Mouse (Mus musculus) gastrocnemius, adult 2 months (tissue): ENCODE data around the gene Nedd9. TPM values are rescaled to one million over a fixed set of nuclear protein-coding genes. Genes with fewer than 3 reads are reported as not detected.
A peak's percentile ranks its signal among the peaks of the same experiment; 100 is the strongest.

Source experiments
- DNase-seq: peaks from one replicate; pipeline ENCODE4 v3.0.0; 2022
- H3K27ac ChIP-seq: fragments of 200-600 bp; 2 replicates; pipeline ENCODE4 v1.8.1; 2022; ENCODE audit warnings: mild to moderate bottlenecking
- H3K4me3 ChIP-seq: fragments of 200-600 bp; 2 replicates; pipeline ENCODE4 v1.8.1; 2022; ENCODE audit warnings: mild to moderate bottlenecking, moderate library complexity
- CTCF ChIP-seq: fragments of 200-600 bp; IDR thresholded peaks from 2 replicates; pipeline ENCODE4 v1.8.1; 2022; ENCODE audit warnings: antibody characterized with exemption, mild to moderate bottlenecking, moderate library complexity
- intact Hi-C: fragments of 180-260 bp; cut with DNase I; formaldehyde crosslinking; loops from one replicate; pipeline ENCODE4 v1.15.1; 2025
- total RNA-seq, 2 experiments: library from RNA; stranded (reverse); gene quantifications; 2 replicates each; pipeline ENCODE4 v1.2.3; 2021

Nedd9 gene
- total RNA-seq, 2 experiments from 2014 or later: 4.2 to 11.2 TPM

- Histone ChIP-seq H3K27ac (no peak overlapping the region), H3K4me3 (no peak overlapping the region)
- no peak for DNase-seq
- intact Hi-C loops: no loop called here
- no peak for TF ChIP-seq CTCF
Measured at GRCm38 (mm10) chr13:41416065-41417016, 70.8 kb downstream of the Nedd9 start.

GRCm38 (mm10) chr13:41410191-41411074 lies 76.7 kb downstream of the Nedd9 start:
- intact Hi-C loops: no loop called here

GRCm38 (mm10) chr13:41409291-41409690 lies 77.9 kb downstream of the Nedd9 start:
- intact Hi-C loops: no loop called here
- H3K27ac ChIP-seq: no peak overlapping the region
- no peak for TF ChIP-seq CTCF
- DNase-seq: no peak
- H3K4me3 ChIP-seq: no peak overlapping the region

More at GRCm38 (mm10) chr13:41410191-41411074, 76.7 kb downstream of the Nedd9 start:
- DNase-seq: no peak
- no peak for TF ChIP-seq CTCF
- Histone ChIP-seq H3K27ac (no peak overlapping the region), H3K4me3 (no peak overlapping the region)

- intact Hi-C loops: no loop called here
- no peak for TF ChIP-seq CTCF
- no peak overlapping the region for H3K4me3 ChIP-seq
- no peak for DNase-seq
- H3K27ac ChIP-seq: no peak overlapping the region
Measured at GRCm38 (mm10) chr13:41408374-41408952, 78.7 kb downstream of the Nedd9 start.

GRCm38 (mm10) chr13:41405009-41405408 lies 82.2 kb downstream of the Nedd9 start:
- intact Hi-C loops: no loop called here
- no peak overlapping the region for H3K4me3 ChIP-seq
- no peak for DNase-seq
- no peak for TF ChIP-seq CTCF
- no peak overlapping the region for H3K27ac ChIP-seq

- Histone ChIP-seq H3K27ac (peak overlapping the region; percentile 48; the same call in 1 of the 2 replicates), H3K4me3 (no peak overlapping the region)
- no peak for TF ChIP-seq CTCF
- intact Hi-C loops: no loop called here
- peak; percentile 62 for DNase-seq
Measured at GRCm38 (mm10) chr13:41403838-41404237, 83.3 kb downstream of the Nedd9 start.

- Histone ChIP-seq H3K27ac (no peak overlapping the region), H3K4me3 (no peak overlapping the region)
- intact Hi-C loops: no loop called here
- no peak for TF ChIP-seq CTCF
- no peak for DNase-seq
Measured at GRCm38 (mm10) chr13:41402441-41403003, 84.6 kb downstream of the Nedd9 start.

- Histone ChIP-seq H3K4me3 (no peak overlapping the region), H3K27ac (no peak overlapping the region)
- no peak for DNase-seq
- TF ChIP-seq CTCF: no peak
- intact Hi-C loops: no loop called here
Measured at GRCm38 (mm10) chr13:41401775-41402174, 85.4 kb downstream of the Nedd9 start.

- no peak for TF ChIP-seq CTCF
- DNase-seq: no peak
- H3K27ac ChIP-seq: no peak overlapping the region
- intact Hi-C loops: no loop called here
- H3K4me3 ChIP-seq: no peak overlapping the region
Measured at GRCm38 (mm10) chr13:41400289-41400688, 86.9 kb downstream of the Nedd9 start.

- no peak for DNase-seq
- Histone ChIP-seq H3K4me3 (no peak overlapping the region), H3K27ac (no peak overlapping the region)
- intact Hi-C loops: no loop called here
- no peak for TF ChIP-seq CTCF
Measured at GRCm38 (mm10) chr13:41392191-41392590, 95.0 kb downstream of the Nedd9 start.

GRCm38 (mm10) chr13:41390698-41391097 lies 96.5 kb downstream of the Nedd9 start:
- no peak overlapping the region for H3K27ac ChIP-seq
- intact Hi-C loops: no loop called here
- DNase-seq: no peak
- no peak for TF ChIP-seq CTCF
- no peak overlapping the region for H3K4me3 ChIP-seq

GRCm38 (mm10) chr13:41386581-41386980 lies 100.6 kb downstream of the Nedd9 start:
- Histone ChIP-seq H3K4me3 (no peak overlapping the region), H3K27ac (peak overlapping the region; percentile 51)
- DNase-seq: peak; percentile 58
- intact Hi-C loops: no loop called here
- TF ChIP-seq CTCF: no peak

- TF ChIP-seq CTCF: no peak
- intact Hi-C loops: no loop called here
- Histone ChIP-seq H3K27ac (no peak overlapping the region), H3K4me3 (no peak overlapping the region)
- DNase-seq: no peak
Measured at GRCm38 (mm10) chr13:41384896-41385295, 102.3 kb downstream of the Nedd9 start.
